Mouse (Mus musculus) left cerebral cortex, postnatal 25 days (tissue): ENCODE data around the gene Atf6b. TPM values are rescaled to one million over a fixed set of nuclear protein-coding genes. Genes with fewer than 3 reads are reported as not detected.

Experiments
- DNase-seq, 2 experiments: peaks; one replicate each; pipeline ENCODE4 v3.0.0; 2022; ENCODE audit warnings: low spot score in 2 of 2, mixed read lengths in 1 of 2
- intact Hi-C: fragments of 180-260 bp; cut with DNase I; formaldehyde crosslinking; loops from one replicate; pipeline ENCODE4 v1.15.1; 2025
- total RNA-seq, 2 experiments: library from RNA; stranded (reverse); gene quantifications; 2 replicates each; pipeline ENCODE4 v1.2.3; 2021

Atf6b gene
- total RNA-seq, 2 experiments from 2014 or later: 72.7 to 72.8 TPM

GRCm38 (mm10) chr17:34626062-34626772 lies 20.7 kb upstream of the Atf6b start:
- intact Hi-C loops: loop anchor here (5.0 kb wide), 2 partner anchors 34 to 504 kb away; partner anchors contain the start of genes Brd2 and Pbx2
- DNase-seq: no peak

- intact Hi-C loops: loop anchor here (5.0 kb wide), 2 partner anchors 34 to 504 kb away; partner anchors contain the start of genes Brd2 and Pbx2
Observed at GRCm38 (mm10) chr17:34626773-34627092, 20.2 kb upstream of the Atf6b start.

GRCm38 (mm10) chr17:34627093-34627942 lies 19.6 kb upstream of the Atf6b start:
- intact Hi-C loops: loop anchor here (5.0 kb wide), 2 partner anchors 35 to 505 kb away; partner anchors contain the start of genes Brd2 and Pbx2
- DNase-seq: peak; percentile 88 to 93

More at GRCm38 (mm10) chr17:34626773-34627092, 20.2 kb upstream of the Atf6b start:
- peak in 1 of 2 experiments; percentile 63 for DNase-seq

- intact Hi-C loops: loop anchor here (1.0 to 5.0 kb wide), 4 partner anchors 23 to 506 kb away; partner anchors contain the start of genes Brd2 and Pbx2
- no peak for DNase-seq
Observed at GRCm38 (mm10) chr17:34627943-34628643, 18.9 kb upstream of the Atf6b start, which contains the start of gene Ppt2. Gene Ppt2 (minus strand): TSS chr17:34628510.

GRCm38 (mm10) chr17:34628644-34628967 lies 18.3 kb upstream of the Atf6b start:
- DNase-seq: no peak
- intact Hi-C loops: loop anchor here (1.0 to 5.0 kb wide), 4 partner anchors 23 to 506 kb away; partner anchors contain the start of genes Brd2 and Pbx2

- peak; percentile 70 to 90 for DNase-seq
- intact Hi-C loops: loop anchor here (2.0 to 5.0 kb wide), 3 partner anchors 37 to 507 kb away; partner anchors contain the start of genes Brd2 and Pbx2
Observed at GRCm38 (mm10) chr17:34629221-34629751, 17.7 kb upstream of the Atf6b start, which contains the start of gene Prrt1. Gene Prrt1 (plus strand): TSS chr17:34629533.

GRCm38 (mm10) chr17:34629796-34630603 lies 16.9 kb upstream of the Atf6b start:
- intact Hi-C loops: loop anchor here (2.0 to 5.0 kb wide), 3 partner anchors 38 to 508 kb away; partner anchors contain the start of genes Brd2 and Pbx2

GRCm38 (mm10) chr17:34630761-34631301 lies 16.1 kb upstream of the Atf6b start:
- intact Hi-C loops: no loop called here
- no peak for DNase-seq

More at GRCm38 (mm10) chr17:34629796-34630603, 16.9 kb upstream of the Atf6b start:
- DNase-seq: no peak

- DNase-seq: no peak
- intact Hi-C loops: no loop called here
Observed at GRCm38 (mm10) chr17:34631647-34632046, 15.3 kb upstream of the Atf6b start.

- DNase-seq: peak; percentile 83 to 96
- intact Hi-C loops: no loop called here
Observed at GRCm38 (mm10) chr17:34632261-34632691, 14.7 kb upstream of the Atf6b start.

GRCm38 (mm10) chr17:34635671-34636070 lies 11.3 kb upstream of the Atf6b start:
- intact Hi-C loops: no loop called here
- DNase-seq: no peak

- intact Hi-C loops: no loop called here
- no peak for DNase-seq
Observed at GRCm38 (mm10) chr17:34637459-34637858, 9.5 kb upstream of the Atf6b start.

GRCm38 (mm10) chr17:34639461-34640255 lies 7.3 kb upstream of the Atf6b start:
- intact Hi-C loops: no loop called here
- no peak for DNase-seq

GRCm38 (mm10) chr17:34640778-34641601 lies 6.0 kb upstream of the Atf6b start:
- intact Hi-C loops: no loop called here
- peak; percentile 21 to 59 for DNase-seq

- no peak for DNase-seq
- intact Hi-C loops: no loop called here
Observed at GRCm38 (mm10) chr17:34641945-34642344, 5.0 kb upstream of the Atf6b start.

- intact Hi-C loops: no loop called here
Observed at GRCm38 (mm10) chr17:34643379-34643778, 3.6 kb upstream of the Atf6b start.

More at GRCm38 (mm10) chr17:34643379-34643778, 3.6 kb upstream of the Atf6b start:
- DNase-seq: no peak
